Mouse (Mus musculus): Measurements from ENCODE around the gene Hpca. TPM values are rescaled to one million over a fixed set of nuclear protein-coding genes. Genes with fewer than 3 reads are reported as not detected.

Hpca gene
- polyA plus RNA-seq, 1 experiment from 2014 or later, result 143 TPM

- Histone ChIP-seq H3K9ac (replicated peaks) (no peak overlapping the region), H3K9me3 (replicated peaks) (no peaks in the 10 kb centered on the region), H3K4me2 (peak overlapping the region; percentile 22; the same call in 1 of the 2 replicates), H3K4me1 (peaks cover 47% of the 10 kb centered on the region), H3K27ac (replicated peaks) (peak overlapping the region; percentile 81), H3K36me3 (peaks cover 19% of the 10 kb centered on the region; the same call in 1 of the 2 replicates), H3K4me3 (replicated peaks) (no peak overlapping the region), H3K27me3 (replicated peaks) (no peaks in the 10 kb centered on the region)
- 28% methylated on average over 16 of the region's 16 CpGs for WGBS
- ATAC-seq (ENCODE audit: low FRiP score), result peak; percentile 42; the same call in 1 of the 2 replicates
Measured at GRCm38 (mm10) chr4:129144401-129145367, 22.8 kb upstream of the Hpca start.

- no peaks in the 10 kb centered on the region for H3K27me3 ChIP-seq (replicated peaks)
- H3K27ac ChIP-seq (replicated peaks), result peak overlapping the region; percentile 81
- 81% methylated on average over 5 of the region's 5 CpGs for WGBS
- no peak overlapping the region for H3K9ac ChIP-seq (replicated peaks)
- no peaks in the 10 kb centered on the region for H3K9me3 ChIP-seq (replicated peaks)
- no peak overlapping the region for H3K4me2 ChIP-seq
- peaks cover 54% of the 10 kb centered on the region for H3K4me1 ChIP-seq
- ATAC-seq (ENCODE audit: low FRiP score), result no peak
- H3K36me3 ChIP-seq, result peaks cover 20% of the 10 kb centered on the region; the same call in 1 of the 2 replicates
- H3K4me3 ChIP-seq (replicated peaks), result no peak overlapping the region
Measured at GRCm38 (mm10) chr4:129143509-129143908, 21.7 kb upstream of the Hpca start.

GRCm38 (mm10) chr4:129142439-129143045 lies 20.7 kb upstream of the Hpca start:
- 83% methylated on average over 11 of the region's 11 CpGs for WGBS
- ATAC-seq (ENCODE audit: low FRiP score), result no peak
- Histone ChIP-seq H3K4me2 (no peak overlapping the region), H3K4me1 (peaks cover 64% of the 10 kb centered on the region), H3K36me3 (peaks cover 20% of the 10 kb centered on the region; the same call in 1 of the 2 replicates), H3K9me3 (replicated peaks) (no peaks in the 10 kb centered on the region), H3K4me3 (replicated peaks) (no peak overlapping the region), H3K9ac (replicated peaks) (no peak overlapping the region), H3K27me3 (replicated peaks) (no peaks in the 10 kb centered on the region), H3K27ac (replicated peaks) (peak overlapping the region; percentile 38; the same call in 1 of the 2 replicates)

- Histone ChIP-seq H3K27ac (replicated peaks) (peak overlapping the region; percentile 38), H3K27me3 (replicated peaks) (no peaks in the 10 kb centered on the region), H3K9ac (replicated peaks) (no peak overlapping the region), H3K4me2 (no peak overlapping the region), H3K9me3 (replicated peaks) (no peaks in the 10 kb centered on the region), H3K36me3 (peaks cover 20% of the 10 kb centered on the region; the same call in 1 of the 2 replicates), H3K4me3 (replicated peaks) (no peak overlapping the region), H3K4me1 (peaks cover 70% of the 10 kb centered on the region)
- ATAC-seq (ENCODE audit: low FRiP score), result no peak
- 68% methylated on average over 17 of the region's 17 CpGs for WGBS
Measured at GRCm38 (mm10) chr4:129141560-129142438, 20.0 kb upstream of the Hpca start.

GRCm38 (mm10) chr4:129140808-129141207 lies 19.0 kb upstream of the Hpca start:
- H3K9me3 ChIP-seq (replicated peaks), result no peaks in the 10 kb centered on the region
- H3K4me1 ChIP-seq, result peaks cover 75% of the 10 kb centered on the region
- H3K4me3 ChIP-seq (replicated peaks), result no peak overlapping the region
- peaks cover 20% of the 10 kb centered on the region; the same call in 1 of the 2 replicates for H3K36me3 ChIP-seq
- WGBS, result 90% methylated on average over 4 of the region's 4 CpGs
- no peak for ATAC-seq (ENCODE audit: low FRiP score)
- H3K27ac ChIP-seq (replicated peaks), result no peak overlapping the region
- H3K4me2 ChIP-seq, result no peak overlapping the region
- no peaks in the 10 kb centered on the region for H3K27me3 ChIP-seq (replicated peaks)
- no peak overlapping the region for H3K9ac ChIP-seq (replicated peaks)

- Histone ChIP-seq H3K9ac (replicated peaks) (no peak overlapping the region), H3K27me3 (replicated peaks) (no peaks in the 10 kb centered on the region), H3K4me2 (no peak overlapping the region), H3K4me3 (replicated peaks) (no peak overlapping the region), H3K36me3 (peaks cover 20% of the 10 kb centered on the region; the same call in 1 of the 2 replicates), H3K9me3 (replicated peaks) (no peaks in the 10 kb centered on the region), H3K4me1 (peaks cover 73% of the 10 kb centered on the region), H3K27ac (replicated peaks) (no peak overlapping the region)
- 92% methylated on average over 5 of the region's 5 CpGs for WGBS
- no peak for ATAC-seq (ENCODE audit: low FRiP score)
Measured at GRCm38 (mm10) chr4:129139642-129140041, 17.8 kb upstream of the Hpca start.

- peaks cover 60% of the 10 kb centered on the region for H3K4me1 ChIP-seq
- ATAC-seq (ENCODE audit: low FRiP score), result no peak
Measured at GRCm38 (mm10) chr4:129137392-129138321, 15.8 kb upstream of the Hpca start.

GRCm38 (mm10) chr4:129136579-129137391 lies 14.9 kb upstream of the Hpca start, which contains the start of gene Fndc5:
Gene Fndc5, plus strand, starts transcription at chr4:129136999.
- no peaks in the 10 kb centered on the region for H3K27me3 ChIP-seq (replicated peaks)
- H3K36me3 ChIP-seq, result peaks cover 11% of the 10 kb centered on the region; the same call in 1 of the 2 replicates
- WGBS, result 2% methylated on average over 33 of the region's 80 CpGs
- H3K9ac ChIP-seq (replicated peaks), result peak within 1 kb of the TSS; percentile 81
- peak within 1 kb of the TSS; percentile 72 for H3K4me2 ChIP-seq
- H3K9me3 ChIP-seq (replicated peaks), result no peaks in the 10 kb centered on the region
- H3K27ac ChIP-seq (replicated peaks), result peak within 1 kb of the TSS; percentile 46; the same call in 1 of the 2 replicates
- peak; percentile 62 for ATAC-seq (ENCODE audit: low FRiP score)
- peak within 1 kb of the TSS; percentile 60 for H3K4me3 ChIP-seq (replicated peaks)
- H3K4me1 ChIP-seq, result peaks cover 54% of the 10 kb centered on the region

More at GRCm38 (mm10) chr4:129137392-129138321, 15.8 kb upstream of the Hpca start:
- peak overlapping the region; percentile 60 for H3K4me3 ChIP-seq (replicated peaks)
- 44% methylated on average over 14 of the region's 14 CpGs for WGBS
- H3K9me3 ChIP-seq (replicated peaks), result no peaks in the 10 kb centered on the region
- no peaks in the 10 kb centered on the region for H3K27me3 ChIP-seq (replicated peaks)
- peak overlapping the region; percentile 72 for H3K4me2 ChIP-seq
- H3K27ac ChIP-seq (replicated peaks), result peak overlapping the region; percentile 46; the same call in 1 of the 2 replicates
- peaks cover 15% of the 10 kb centered on the region; the same call in 1 of the 2 replicates for H3K36me3 ChIP-seq
- peak overlapping the region; percentile 81 for H3K9ac ChIP-seq (replicated peaks)

GRCm38 (mm10) chr4:129136189-129136578 lies 14.3 kb upstream of the Hpca start:
- Histone ChIP-seq H3K27me3 (replicated peaks) (no peaks in the 10 kb centered on the region), H3K27ac (replicated peaks) (peak overlapping the region; percentile 37; the same call in 1 of the 2 replicates), H3K36me3 (peaks cover 11% of the 10 kb centered on the region; the same call in 1 of the 2 replicates), H3K9ac (replicated peaks) (peak overlapping the region; percentile 81), H3K4me3 (replicated peaks) (peak overlapping the region; percentile 60), H3K4me1 (peaks cover 48% of the 10 kb centered on the region), H3K4me2 (peak overlapping the region; percentile 72), H3K9me3 (replicated peaks) (no peaks in the 10 kb centered on the region)
- WGBS, result 26% methylated on average over 9 of the region's 9 CpGs
- peak; percentile 26 for ATAC-seq (ENCODE audit: low FRiP score)
